Mouse (Mus musculus) urinary bladder, postnatal 36 days (tissue): ENCODE results near the gene Tlk1.
A peak's percentile ranks its signal among the peaks of the same experiment; 100 is the strongest.

ENCODE experiments used
- DNase-seq, 2 experiments: peaks; one replicate each; pipeline ENCODE4 v3.0.0; 2022; ENCODE audit warnings: low spot score in 2 of 2, mixed read lengths in 1 of 2

The Tlk1 gene

DNA sequence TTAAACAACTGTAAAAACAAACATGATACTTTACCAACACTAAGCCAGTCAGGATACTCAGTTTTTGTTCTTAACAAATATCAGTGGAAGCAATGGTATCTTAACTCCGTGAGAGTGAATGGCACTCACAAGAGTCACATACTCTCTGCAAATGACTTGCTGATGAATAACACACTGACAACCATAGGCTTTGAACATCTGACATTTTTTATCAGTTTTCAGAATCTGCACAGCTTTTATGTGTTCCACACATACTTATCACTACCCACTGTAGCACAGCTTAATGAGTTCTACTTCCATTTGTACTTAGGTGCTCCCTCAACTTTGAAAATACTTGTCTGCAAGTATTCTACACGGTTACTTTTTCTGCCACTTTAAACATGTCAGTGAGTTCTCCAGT lies 35.3 kb downstream of the Tlk1 start:
- DNase-seq: no peak

DNA sequence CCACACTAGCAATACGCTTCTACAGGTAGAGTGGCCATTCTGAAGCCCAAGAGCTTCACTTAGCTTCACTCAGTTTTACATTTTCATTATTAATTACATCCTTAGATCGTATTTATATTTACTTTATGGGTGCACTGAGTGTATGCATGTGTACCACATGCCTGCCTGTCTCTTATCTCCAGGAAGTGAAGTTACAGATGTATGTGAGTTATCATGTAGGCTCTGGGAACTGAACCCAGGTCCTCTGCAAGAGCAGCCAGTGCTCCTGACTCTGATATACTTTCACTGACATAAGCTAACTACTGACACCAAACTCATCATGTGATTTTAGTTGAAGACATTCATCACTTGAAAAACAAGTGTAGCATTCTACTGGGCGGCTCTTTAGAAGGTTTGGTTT lies 36.2 kb downstream of the Tlk1 start:
- DNase-seq: no peak

DNA sequence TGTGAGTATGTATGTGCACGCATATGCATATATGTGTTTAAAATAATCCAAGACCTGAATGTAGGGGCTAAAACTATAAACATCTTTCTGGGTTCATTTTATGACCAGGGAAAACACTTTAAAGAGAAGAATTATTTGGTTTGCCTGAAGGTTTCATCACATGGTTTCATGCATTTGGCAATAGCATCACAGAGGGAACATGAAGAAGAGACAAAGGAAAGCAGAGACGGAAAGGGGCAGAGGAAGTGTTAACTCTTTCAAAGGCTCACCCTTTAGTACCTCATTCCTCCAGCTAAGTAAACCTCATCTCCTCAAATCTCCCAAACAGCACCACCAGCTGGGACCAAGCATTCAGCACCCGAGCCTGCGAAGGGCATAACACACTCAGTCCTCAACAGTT lies 41.1 kb downstream of the Tlk1 start:
- DNase-seq: no peak

DNA sequence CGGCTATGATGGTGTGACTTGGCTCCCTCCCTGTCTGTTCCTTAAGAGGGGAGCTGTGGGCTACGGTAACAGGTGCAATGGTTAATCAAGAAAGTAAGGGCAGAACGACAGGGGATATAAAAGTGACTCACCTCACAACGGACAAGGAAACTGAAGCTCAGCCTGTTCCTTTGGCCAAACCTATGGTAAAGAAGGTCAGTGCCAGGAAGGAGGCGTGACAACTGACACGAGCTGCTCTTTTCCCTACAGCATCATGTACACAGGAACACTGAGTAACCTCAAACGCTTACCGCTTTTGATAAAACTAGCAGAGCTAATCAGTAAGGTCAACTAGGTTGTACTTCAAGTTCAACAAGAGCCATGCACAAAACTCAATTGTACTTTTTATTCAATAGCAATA lies 42.0 kb downstream of the Tlk1 start:
- DNase-seq: no peak

DNA sequence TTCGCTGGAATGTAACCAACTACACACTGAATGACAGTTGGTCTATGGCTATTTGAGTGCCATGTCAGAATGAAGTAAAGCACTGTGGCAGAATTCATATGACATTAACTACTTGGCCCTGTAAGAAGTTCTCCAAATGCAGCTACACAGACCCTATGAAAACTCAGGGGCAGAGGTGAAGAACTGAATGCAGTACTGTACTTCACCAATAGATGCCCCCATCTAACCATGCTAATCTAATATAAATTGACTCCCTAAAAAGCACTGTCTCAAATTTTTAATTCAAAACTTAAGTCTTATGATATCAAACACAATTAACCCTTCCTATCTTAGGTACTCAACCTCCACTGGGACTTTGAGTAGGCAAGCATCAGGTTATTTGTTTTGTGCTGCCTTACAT lies 45.9 kb downstream of the Tlk1 start:
- DNase-seq: no peak

DNA sequence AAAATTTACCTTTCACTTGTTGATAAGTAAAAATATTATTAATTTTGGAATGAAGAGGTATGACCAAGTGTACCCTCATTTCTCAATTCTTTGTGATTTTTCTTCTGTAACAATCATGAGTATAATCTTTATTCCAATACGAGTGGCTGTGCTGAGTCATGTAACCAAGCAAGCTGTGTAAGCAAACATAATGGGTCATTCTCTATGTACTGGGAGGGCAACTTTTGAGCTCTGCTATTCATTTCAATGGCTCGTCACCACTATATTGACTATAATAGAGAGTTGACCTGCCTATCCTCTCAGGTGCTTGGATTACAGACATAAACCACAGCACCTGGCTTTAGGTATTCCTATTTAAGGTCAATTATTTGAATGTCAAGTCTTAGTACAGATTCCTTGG lies 48.8 kb downstream of the Tlk1 start:
- DNase-seq: no peak

DNA sequence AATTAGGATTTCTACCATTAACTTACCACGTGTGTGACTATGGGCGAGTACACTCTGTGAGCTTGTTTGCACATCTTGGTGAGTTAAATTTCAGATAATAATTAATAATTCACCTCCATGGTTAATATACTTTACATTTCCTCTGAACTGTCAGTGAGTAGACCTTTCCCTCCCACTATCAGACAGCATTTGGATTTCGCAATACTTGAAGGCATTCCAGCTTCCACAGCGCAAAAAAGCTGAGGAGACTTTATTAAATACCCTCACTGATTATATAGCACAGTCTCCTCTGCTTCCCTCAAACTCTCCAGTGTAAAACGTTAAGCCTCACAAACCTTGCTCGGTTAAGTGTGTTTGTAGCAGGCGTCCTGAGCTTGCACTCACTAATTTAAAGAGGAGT lies 60.8 kb downstream of the Tlk1 start:
- peak in 1 of 2 experiments; percentile 16 for DNase-seq

DNA sequence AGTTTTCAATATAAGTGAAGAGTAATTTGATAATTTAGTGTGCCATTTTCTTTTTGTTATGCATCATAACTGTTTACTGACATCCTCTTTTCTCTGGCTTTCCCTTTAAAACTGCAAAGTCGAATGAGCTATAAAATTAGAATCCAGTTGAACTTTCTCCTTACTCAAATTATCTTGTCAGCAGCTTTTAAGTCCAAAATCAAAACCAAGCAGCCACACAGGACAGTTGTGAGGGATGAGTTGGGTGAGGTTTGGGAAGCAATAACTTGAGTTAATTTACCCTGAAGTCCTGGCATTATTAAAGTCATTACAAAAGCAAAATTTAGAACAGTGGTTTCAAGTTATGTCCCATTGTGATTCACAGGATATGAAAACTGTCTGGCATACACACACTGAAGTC lies 62.8 kb downstream of the Tlk1 start:
- DNase-seq: no peak

DNA sequence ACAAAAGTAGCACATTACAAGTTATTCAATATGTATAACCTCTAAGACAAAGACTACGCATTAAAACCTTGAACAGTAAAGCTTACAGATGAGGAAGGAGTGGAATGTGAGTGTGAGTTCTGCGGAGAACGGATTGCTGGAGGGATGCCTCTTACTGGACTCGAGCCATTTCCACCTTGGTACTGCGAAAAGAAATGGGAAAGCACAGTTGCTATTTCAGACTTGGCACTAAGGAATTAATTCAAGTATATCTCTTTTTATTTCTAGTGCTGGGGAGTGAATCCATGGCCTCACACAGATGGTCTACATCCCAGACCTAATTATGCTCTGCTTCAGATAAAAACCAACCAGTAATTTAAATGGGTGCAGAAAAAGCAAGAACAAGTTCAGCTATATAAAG lies 73.4 kb downstream of the Tlk1 start:
- DNase-seq: no peak

DNA sequence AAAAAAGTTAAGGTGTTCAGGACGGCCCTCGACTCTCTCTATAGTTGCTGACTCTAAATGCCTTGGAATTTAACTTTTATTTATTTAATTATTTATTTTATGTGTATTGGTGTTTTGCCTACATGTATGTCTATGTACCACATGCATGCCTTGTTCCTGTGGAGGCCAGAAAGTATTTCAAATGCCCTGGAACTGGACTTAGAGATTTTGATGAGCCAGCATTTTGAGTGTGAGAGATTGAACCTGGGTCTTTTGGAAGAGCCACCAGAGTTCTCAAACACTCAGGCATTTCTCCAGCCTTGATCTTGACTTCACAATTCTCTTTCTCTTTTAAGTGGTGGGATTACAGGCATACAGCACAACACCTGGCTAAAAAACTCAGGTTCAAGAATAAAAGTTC lies 73.9 kb downstream of the Tlk1 start:
- no peak for DNase-seq

DNA sequence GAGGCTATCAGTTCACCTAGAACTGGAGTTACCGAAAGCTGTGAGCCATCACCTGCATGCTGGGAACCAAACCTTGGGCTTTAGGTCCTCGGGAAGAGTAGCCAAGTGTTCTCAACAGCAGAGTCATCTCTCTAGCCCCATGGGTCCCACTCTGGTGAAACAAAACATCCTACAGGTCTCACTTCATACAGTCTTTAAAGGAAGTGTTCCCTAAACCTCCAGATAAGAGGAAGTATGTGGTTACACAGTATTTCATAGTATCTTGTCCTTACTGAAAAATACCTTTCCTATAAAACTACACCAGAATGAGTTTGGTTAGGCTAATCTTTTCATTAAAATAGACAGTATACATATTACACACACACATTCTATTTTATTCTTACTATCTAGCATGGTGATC lies 82.9 kb downstream of the Tlk1 start:
- DNase-seq: no peak

DNA sequence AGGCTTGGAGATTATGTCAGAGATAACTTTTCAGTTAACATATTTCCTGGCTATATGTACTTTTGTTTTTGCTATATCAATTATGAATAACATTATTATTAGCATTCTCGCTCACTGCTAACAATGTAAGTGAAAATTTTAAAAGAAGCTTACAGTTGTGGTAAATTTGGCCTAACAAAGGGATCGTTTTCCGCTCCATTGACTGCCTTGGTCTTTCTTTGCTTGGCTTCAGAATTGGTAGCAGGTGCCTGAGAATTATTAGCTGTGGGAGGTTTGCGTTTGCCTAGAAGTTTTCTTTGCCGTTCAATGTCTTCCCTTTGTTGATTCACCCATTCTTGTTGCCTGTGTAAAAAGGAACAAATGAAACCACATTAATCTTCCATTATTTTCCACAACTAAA lies 83.6 kb downstream of the Tlk1 start:
- DNase-seq: no peak

DNA sequence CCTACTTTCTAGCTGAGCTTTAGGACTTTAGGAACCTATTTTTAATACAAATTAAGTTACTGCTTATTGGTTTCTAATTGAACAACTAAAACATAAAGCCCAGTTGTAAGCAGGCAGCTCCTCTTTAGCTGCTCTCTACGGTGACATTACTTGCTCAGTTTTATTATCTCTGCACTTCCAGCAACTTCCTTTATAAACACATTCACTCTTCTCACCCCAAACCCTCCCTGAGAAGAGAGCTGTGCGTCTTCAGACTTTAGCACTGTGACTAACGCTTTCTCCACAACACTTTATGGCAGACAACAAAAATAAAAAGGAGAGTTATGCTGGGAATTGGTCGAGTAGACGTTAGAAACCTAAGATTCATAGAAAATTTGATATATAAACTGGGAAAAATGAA lies 89.5 kb downstream of the Tlk1 start:
- DNase-seq: no peak

DNA sequence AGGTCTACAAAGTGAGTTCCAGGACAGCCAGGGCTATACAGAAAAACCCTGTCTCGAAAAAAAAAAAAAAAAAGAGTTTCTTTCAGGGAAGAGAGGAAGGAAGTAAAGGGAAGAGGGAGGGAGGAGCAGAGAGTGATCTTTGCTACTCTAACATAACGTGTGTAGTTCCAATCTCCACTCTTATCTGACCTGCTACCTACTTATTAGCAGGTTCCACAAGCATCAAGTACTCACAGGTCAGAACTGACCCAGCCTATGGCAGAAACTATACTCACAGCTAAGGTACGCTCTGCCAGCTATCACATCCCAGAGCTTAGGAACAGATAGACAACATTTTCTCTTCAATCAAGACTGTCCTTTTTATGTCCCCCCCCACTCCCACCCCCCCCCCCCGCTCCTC lies 90.0 kb downstream of the Tlk1 start:
- no peak for DNase-seq

DNA sequence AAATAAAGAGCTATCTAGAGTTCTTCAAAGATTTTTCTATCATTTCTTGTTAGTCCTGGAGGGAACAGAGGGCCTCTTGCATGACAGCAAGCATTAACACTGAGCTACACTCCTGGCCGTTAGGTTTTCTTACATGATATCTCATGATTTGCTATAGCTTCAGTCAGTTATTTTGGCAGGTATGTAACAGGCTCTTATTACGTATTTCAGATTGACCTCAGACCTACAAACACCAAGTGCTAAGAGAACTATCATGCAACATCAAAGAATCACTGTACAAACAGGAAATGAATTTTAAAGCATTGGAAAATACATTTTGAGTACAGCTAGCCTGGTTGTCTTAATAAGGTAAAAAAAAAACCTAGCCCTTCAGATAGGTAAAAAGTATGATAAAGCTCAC lies 98.4 kb downstream of the Tlk1 start:
- no peak for DNase-seq

DNA sequence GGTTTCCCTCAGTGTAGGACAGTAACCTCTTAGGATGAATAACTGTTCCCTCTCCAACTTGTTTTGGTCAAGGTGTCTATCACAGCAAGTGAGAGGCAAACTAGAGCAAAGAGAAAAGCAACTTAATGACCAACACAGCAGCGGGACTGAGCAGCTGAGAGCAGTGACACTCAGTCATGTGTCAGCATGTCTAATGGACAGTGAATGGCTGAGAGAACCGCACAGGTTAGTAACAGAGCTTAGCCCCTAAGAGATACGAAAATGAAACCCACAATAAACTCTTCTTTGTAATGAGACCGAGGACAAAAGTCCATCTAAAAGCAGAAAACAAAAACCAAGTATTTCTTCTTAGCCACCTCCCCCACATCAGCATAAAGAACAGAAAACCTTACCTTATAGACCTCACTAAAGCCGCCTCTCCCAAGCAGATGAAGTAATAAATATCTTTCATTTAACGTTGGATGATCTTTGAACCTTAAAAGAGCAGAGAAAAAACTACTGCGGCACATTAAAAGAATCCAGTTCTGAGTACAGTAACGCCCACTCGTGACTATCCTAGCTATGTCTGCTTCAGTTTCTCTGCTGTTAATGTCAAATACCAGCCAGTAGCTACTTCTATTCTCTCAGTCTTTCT lies 101.8 kb downstream of the Tlk1 start:
- DNase-seq: no peak

DNA sequence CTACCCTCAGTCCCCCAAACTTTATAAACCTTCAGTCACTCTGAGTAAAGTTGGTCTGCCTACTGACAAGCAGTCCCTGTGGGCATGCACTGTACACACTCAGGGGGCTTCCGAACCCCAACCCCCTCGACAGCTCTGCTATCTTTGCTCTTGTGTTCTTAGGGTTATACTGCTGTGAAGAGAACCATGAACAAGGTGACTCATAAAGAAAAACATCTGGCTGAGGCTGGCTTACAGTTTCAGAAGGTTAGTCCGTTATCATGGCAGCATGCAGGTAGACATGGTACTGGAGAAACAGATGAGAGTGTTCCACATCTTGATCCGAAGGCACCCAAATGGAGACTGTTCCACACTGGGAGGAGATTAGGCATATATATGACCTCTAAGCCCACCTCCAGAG lies 114.7 kb downstream of the Tlk1 start:
- no peak for DNase-seq

DNA sequence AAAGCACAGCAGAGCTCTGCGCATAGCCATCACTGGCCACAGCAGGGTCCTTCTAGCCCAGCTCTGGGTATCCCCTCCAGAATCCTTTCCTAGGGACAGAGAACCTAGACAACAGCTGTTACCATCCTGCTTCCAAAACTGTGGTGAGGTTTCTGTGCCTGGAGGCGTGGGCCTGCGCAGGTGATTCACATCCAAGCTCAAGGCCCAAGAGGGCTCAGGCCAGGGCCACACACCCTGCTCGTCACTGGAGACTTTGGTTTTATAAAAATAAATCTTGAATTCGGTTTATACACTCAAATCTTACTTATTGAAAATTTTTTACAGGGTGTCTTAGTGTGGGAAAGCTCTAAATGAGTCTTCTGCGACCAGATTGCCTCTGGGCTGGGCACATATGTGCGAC lies 115.3 kb downstream of the Tlk1 start:
- no peak for DNase-seq

DNA sequence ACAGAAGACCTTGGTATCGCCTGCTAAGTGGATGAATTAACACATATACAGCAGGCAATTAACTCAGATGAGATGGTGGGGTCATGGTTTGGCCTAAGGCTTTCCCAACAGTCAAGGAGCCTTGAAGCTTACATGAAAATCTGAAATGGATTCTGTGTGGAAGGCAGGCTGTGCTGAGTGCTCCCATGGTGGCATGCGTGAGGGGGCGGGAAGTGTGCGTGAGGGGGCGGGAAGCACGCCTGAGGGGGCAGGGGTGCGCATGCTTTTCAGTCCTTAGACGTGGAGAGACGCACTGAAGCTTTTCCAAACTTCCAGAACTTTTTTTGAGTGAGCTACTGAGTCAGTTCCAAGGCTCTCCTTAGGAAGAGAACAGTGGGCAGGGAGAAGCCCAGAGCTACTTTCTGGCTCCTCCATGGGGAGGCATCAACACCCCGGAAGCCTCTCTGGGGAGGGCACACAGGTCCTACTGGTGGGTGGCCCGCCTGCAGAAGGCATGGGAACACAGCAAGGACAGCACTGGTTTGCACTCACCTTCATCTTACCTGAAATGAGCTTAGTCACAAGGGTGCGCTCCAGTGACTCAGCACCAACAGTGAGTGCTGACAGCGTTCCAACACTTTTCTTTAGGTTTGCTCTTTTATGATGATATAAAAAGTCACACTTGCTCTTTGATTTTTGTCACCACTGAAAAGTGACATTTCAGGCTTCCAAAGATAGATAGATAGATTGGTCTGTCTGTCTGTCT lies 116.4 kb downstream of the Tlk1 start:
- DNase-seq: no peak

DNA sequence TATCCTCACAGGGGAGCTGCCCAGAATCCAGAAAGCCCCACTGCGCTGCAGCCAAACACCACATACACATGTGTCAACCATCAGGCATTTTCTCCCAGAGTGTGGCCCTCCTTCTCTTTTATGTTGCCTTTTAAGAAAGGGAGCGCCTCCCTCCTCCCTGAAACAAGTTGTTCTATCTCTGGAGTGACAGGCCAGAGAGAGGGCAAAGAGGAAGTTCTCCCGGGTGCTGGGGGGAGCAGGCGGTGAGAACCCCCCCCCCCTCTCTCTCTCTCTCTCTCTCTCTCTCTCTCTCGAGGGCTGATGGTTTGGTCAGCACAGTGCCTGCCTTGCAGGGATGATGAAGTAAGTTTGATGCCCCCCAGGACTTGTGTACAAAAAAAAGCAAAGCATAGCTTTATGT lies 123.1 kb downstream of the Tlk1 start:
- DNase-seq: no peak

DNA sequence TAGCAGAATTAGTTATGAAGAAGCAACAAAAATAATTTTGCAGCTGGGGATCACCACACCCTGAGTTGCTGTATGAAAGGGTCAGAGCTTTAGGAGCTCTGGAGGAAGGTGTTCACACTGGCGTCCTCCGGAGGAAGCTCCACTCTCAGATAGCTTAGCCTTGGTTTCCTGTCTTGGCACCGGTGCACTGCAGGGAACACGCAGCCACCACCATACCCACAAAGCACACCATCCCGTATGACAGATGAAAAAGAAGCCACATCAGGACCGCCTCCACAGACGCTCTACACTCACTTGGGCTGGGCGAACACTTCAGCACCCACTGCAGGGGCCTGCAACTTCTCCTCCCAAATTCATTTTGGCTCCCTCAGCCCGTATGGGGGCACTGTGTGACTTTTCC lies 124.0 kb downstream of the Tlk1 start:
- DNase-seq: no peak

DNA sequence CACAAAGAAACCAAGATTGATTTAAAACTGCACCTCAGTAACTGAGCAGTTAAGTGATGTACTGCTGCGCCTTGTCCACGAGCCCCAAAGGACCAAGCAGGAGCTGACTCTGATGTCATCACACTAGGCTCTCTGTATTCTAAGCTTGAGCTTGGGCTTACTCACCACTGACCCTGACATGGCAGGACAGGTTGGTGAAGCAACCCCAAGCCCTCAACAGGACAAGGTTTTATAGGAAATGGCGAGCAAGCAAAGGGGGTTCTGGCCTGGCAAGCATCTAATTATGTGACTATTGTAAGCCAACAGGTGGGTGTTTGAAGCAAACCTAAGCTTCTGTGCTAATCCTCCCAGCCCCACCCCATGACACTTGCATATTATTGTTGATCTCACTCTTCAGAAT lies 124.7 kb downstream of the Tlk1 start:
- DNase-seq: no peak

DNA sequence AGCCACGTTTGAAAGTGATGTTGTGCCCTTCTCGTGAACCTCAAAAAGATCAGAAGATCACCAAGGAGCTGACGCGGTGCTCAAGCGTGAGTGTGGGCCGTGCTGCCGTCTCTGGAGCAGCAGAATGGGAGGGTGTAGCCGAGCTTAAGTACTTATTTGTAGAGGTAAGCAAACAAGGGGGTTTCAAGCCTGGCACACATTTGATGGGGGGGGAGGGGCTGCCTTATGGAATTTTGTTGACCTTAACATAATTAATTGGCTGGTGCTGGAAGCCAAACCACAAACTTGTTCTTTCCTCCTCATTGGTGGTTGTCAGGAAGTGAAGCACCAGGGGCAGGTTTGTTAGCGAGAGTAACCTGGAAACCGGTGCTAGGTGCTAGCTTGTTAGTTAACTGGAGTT lies 129.8 kb downstream of the Tlk1 start:
- no peak for DNase-seq

DNA sequence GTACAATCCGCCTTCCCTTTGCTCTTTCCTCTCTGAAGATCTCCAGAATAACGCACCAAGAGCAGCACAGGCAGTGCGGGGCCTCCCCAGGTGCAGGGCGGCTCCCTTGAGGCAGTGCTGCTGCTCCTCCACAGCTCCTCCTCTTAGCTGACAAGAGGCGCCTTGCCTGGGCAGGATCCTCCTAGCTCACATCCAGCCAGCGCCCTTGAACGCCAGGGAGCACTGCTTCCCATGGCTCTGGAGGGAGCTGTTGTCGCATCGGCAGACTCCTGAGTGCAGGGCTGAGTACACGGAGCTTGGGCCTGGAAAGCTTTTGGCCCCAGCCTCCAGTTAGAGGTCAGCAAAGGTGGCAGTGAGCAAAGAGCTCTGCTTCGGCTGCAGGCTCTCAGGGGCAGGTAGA lies 135.3 kb downstream of the Tlk1 start:
- DNase-seq: no peak
